Mouse (Mus musculus): ENCODE measurements around the gene Atp5c1. TPM values are rescaled to one million over a fixed set of nuclear protein-coding genes. Genes with fewer than 3 reads are reported as not detected.

Gene Atp5c1
- polyA plus RNA-seq, 1 experiment from 2014 or later = 314 TPM

DNA sequence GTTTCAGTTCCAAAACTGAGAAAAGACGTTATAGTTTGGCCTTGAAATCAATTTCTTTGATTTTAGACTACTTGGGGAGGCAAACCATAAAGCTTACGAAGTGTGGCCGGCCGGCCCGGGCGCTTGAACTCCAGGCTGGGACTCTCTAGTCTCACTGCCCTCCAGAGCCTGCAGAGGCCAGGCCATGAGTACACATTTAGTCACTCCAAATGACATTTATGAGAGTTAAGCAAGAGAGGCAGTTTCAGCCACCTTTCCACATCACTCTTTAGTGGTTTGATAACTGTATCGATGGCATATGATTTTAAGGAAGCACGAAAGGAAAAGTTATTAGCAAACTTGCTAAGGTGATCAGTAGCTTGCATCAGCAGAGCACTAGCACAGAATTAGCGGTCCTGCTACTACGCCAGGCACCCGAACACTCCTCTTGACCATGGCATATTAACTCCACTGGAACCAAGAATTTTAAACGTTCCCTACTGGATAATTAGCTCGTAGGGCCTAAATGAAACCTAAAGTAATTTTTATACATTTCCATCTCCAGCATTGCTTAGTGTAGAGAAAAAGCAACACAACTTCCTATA, 70.5 kb downstream of the Atp5c1 start:
- no peaks in the 10 kb centered on the region for H3K27me3 ChIP-seq
- no peaks in the 10 kb centered on the region for H3K36me3 ChIP-seq (replicated peaks)
- H3K4me3 ChIP-seq (replicated peaks) = no peak overlapping the region
- no peak overlapping the region for H3K9ac ChIP-seq
- H3K4me1 ChIP-seq (replicated peaks) = peaks cover 28% of the 10 kb centered on the region
- no peak overlapping the region for H3K27ac ChIP-seq (replicated peaks)
- no peaks in the 10 kb centered on the region for H3K9me3 ChIP-seq (replicated peaks)
- 77% methylated on average over 13 of the region's 13 CpGs for WGBS (ENCODE audit: insufficient replicate concordance)
- ATAC-seq (ENCODE audit: insufficient read depth) = no peak
- H3K4me2 ChIP-seq = no peak overlapping the region

DNA sequence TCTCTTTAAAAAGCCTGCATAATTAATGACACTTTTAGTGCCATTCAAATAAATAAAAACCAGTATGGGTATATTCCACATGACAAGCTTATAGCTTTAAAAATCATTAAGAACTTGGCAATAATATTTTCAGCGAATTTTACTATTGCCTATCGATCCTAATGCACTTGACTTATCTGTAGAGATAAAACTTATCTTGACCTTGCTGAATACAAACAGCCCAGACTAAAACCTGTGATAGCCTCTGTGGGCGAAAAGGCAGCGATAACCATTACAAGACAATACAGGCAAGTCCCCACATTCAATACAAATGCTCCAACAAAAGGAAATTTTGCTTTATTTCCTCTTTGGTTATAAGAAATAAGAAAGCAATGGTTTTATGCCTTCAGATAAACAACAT, 71.7 kb downstream of the Atp5c1 start:
- Histone ChIP-seq H3K4me2 (no peak overlapping the region), H3K4me3 (replicated peaks) (no peak overlapping the region), H3K27me3 (no peaks in the 10 kb centered on the region), H3K4me1 (replicated peaks) (peaks cover 28% of the 10 kb centered on the region), H3K9me3 (replicated peaks) (no peaks in the 10 kb centered on the region), H3K27ac (replicated peaks) (no peak overlapping the region), H3K36me3 (replicated peaks) (no peaks in the 10 kb centered on the region), H3K9ac (no peak overlapping the region)
- WGBS (ENCODE audit: insufficient replicate concordance) = 17% methylated on average over 4 of the region's 4 CpGs
- ATAC-seq (ENCODE audit: insufficient read depth) = no peak

Other genes starting within 250 kb of the Atp5c1 start
- 0.14 TPM in 1 of 2 replicates, not detected in the other for gene 4930412O13Rik, start 199.3 kb downstream of the Atp5c1 start, polyA plus RNA-seq (2015; fragmentation: Nextera tagmentation; extraction: Ambion mirVana)
- gene 9230102O04Rik, start 191.0 kb downstream of the Atp5c1 start, polyA plus RNA-seq (2015; fragmentation: Nextera tagmentation; extraction: Ambion mirVana) = not detected in 2 replicates
- gene Gata3, start 190.5 kb downstream of the Atp5c1 start, polyA plus RNA-seq (2015; fragmentation: Nextera tagmentation; extraction: Ambion mirVana) = 1.1 TPM in 2 replicates
- 6.3 and 6.6 TPM in 2 replicates for gene Taf3, start 31.9 kb downstream of the Atp5c1 start, polyA plus RNA-seq (2015; fragmentation: Nextera tagmentation; extraction: Ambion mirVana)
- gene Kin, start 83 bp upstream of the Atp5c1 start, polyA plus RNA-seq (2015; fragmentation: Nextera tagmentation; extraction: Ambion mirVana) = 12.1 and 12.7 TPM in 2 replicates
- 310 and 334 TPM in 2 replicates for gene Itih2, start 50.9 kb upstream of the Atp5c1 start, polyA plus RNA-seq (2015; fragmentation: Nextera tagmentation; extraction: Ambion mirVana)
- 3.8 and 3.9 TPM in 2 replicates for gene Itih5, start 73.1 kb upstream of the Atp5c1 start, polyA plus RNA-seq (2015; fragmentation: Nextera tagmentation; extraction: Ambion mirVana)

Measured in liver, embryonic 15.5 days (tissue).